Mouse (Mus musculus): ENCODE results near the gene Wdfy3.

GRCm38 (mm10) chr5:101847323-101847722 lies 222.4 kb downstream of the Wdfy3 start:
- no peak for TF ChIP-seq EP300 (optimal IDR thresholded peaks at IDR 0.05)
- TF ChIP-seq CTCF (IDR thresholded peaks at IDR 0.05; ENCODE audit: low read depth) = no peak

All from stomach, postnatal 0 days (tissue).